Mouse (Mus musculus) C2C12 (cell line): ENCODE results near the gene Ipo7. TPM values are rescaled to one million over a fixed set of nuclear protein-coding genes. Genes with fewer than 3 reads are reported as not detected.
"Not testable (repeated sequence)": the region's sequence is repeated elsewhere in the genome, so short reads cannot be mapped to it uniquely, and the experiment has no call there.

ENCODE experiments used
- H3K27me3 ChIP-seq: one replicate; pipeline ENCODE4 v1.6.1; 2011; ENCODE audit not compliant: control insufficient read depth, insufficient read depth, insufficient read length
- H3K36me3 ChIP-seq: one replicate; pipeline ENCODE4 v1.6.1; 2011; ENCODE audit not compliant: control insufficient read depth, insufficient read depth
- H3K4me3 ChIP-seq: one replicate; pipeline ENCODE4 v1.5.1; 2011; ENCODE audit warnings: mild to moderate bottlenecking, control low read depth; ENCODE audit not compliant: poor library complexity, insufficient read depth, severe bottlenecking
- H3K79me2 ChIP-seq: one replicate; pipeline ENCODE4 v1.6.1; 2011; ENCODE audit not compliant: control insufficient read depth, insufficient read depth
- H3K79me3 ChIP-seq: one replicate; pipeline ENCODE4 v1.6.1; 2011; ENCODE audit warnings: low read depth, control low read depth
- H3ac ChIP-seq: one replicate; pipeline ENCODE3; 2011; ENCODE audit warnings: low read depth; ENCODE audit not compliant: control insufficient read depth, insufficient read length
- CEBPB ChIP-seq: IDR thresholded peaks from one replicate; pipeline ENCODE4 v1.6.1; 2011; ENCODE audit warnings: low read depth, mild to moderate bottlenecking, control low read depth, moderate library complexity
- CTCF ChIP-seq: IDR thresholded peaks from one replicate; pipeline ENCODE4 v1.5.1; 2011; ENCODE audit not compliant: control insufficient read depth, insufficient read depth, insufficient read length
- FOSL1 ChIP-seq: IDR thresholded peaks from one replicate; pipeline ENCODE4 v1.8.0; 2011; ENCODE audit warnings: mild to moderate bottlenecking, low read length; ENCODE audit not compliant: poor library complexity, insufficient read depth, severe bottlenecking
- MAX ChIP-seq: IDR thresholded peaks from one replicate; pipeline ENCODE4 v1.6.1; 2011; ENCODE audit warnings: mild to moderate bottlenecking, control low read depth
- MYOD1 ChIP-seq: IDR thresholded peaks from one replicate; pipeline ENCODE4 v1.6.1; 2011; ENCODE audit warnings: low read depth; ENCODE audit not compliant: control insufficient read depth, insufficient read length
- MYOG ChIP-seq: IDR thresholded peaks from one replicate; pipeline ENCODE4 v1.6.1; 2011; ENCODE audit not compliant: control insufficient read depth, insufficient read length; ENCODE audit errors: extremely low read depth
- USF1 ChIP-seq: IDR thresholded peaks from one replicate; pipeline ENCODE4 v1.6.1; 2011; ENCODE audit warnings: low read depth, mild to moderate bottlenecking, control low read depth, moderate library complexity
- long read RNA-seq, 2 experiments: library from polyadenylated mRNA; unstranded; transcript quantifications; one replicate each; pipeline ENCODE4 v2.0.0; 2019 to 2020
- polyA plus RNA-seq: library from polyadenylated mRNA; unstranded; fragments of >200 nt; fragmentation: generic; extraction: Trizol; gene quantifications from one replicate; pipeline ENCODE4 v1.2.1, GENCODE M21; 2012; ENCODE audit warnings: missing spikeins

The Ipo7 gene
- polyA plus RNA-seq: 29.1 TPM
- long read RNA-seq, experiment 1, full-length matches to known transcripts: 3 of 10 reads
- long read RNA-seq, experiment 1, partial matches to known transcripts: 4 of 10 reads
- long read RNA-seq, experiment 1, other reads (novel, unspliced or antisense): 3 of 10 reads
- long read RNA-seq, experiment 2, full-length matches to known transcripts: 216 of 375 reads
- long read RNA-seq, experiment 2, partial matches to known transcripts: 38 of 375 reads
- long read RNA-seq, experiment 2, other reads (novel, unspliced or antisense): 121 of 375 reads

- H3ac ChIP-seq: peak within 1 kb of the TSS; percentile 94
- H3K4me3 ChIP-seq: peak within 1 kb of the TSS; percentile 94
- peak; percentile 79 for TF ChIP-seq MAX
- TF ChIP-seq FOSL1: no peak
- no peak for TF ChIP-seq CEBPB
- TF ChIP-seq MYOD1: no peak
- TF ChIP-seq MYOG: no peak
- no peak for TF ChIP-seq CTCF
- peak; percentile 83 for TF ChIP-seq USF1
Measured at GRCm38 (mm10) chr7:110018117-110018630, at the start of gene Ipo7. Ipo7 (plus strand) TSS chr7:110018274.

GRCm38 (mm10) chr7:109968924-109969450, 49.1 kb upstream of the Ipo7 start:
- TF ChIP-seq MYOD1 (no peak), CTCF (peak; percentile 2)
- no peak overlapping the region for H3ac ChIP-seq
- no peaks in the 10 kb centered on the region for H3K79me3 ChIP-seq
- no peaks in the 10 kb centered on the region for H3K27me3 ChIP-seq
- no peak overlapping the region for H3K4me3 ChIP-seq
- H3K79me2 ChIP-seq: no peaks in the 10 kb centered on the region
- no peaks in the 10 kb centered on the region for H3K36me3 ChIP-seq

More at GRCm38 (mm10) chr7:110018117-110018630, at the start of gene Ipo7:
- Histone ChIP-seq H3K27me3 (no peaks in the 10 kb centered on the region), H3K79me3 (peaks cover 50% of the 10 kb centered on the region), H3K79me2 (peaks cover 51% of the 10 kb centered on the region), H3K36me3 (peaks cover 23% of the 10 kb centered on the region)

- H3K79me2 ChIP-seq: no peaks in the 10 kb centered on the region
- H3K36me3 ChIP-seq: no peaks in the 10 kb centered on the region
- TF ChIP-seq MAX: no peak
- TF ChIP-seq USF1: no peak
- no peaks in the 10 kb centered on the region for H3K79me3 ChIP-seq
- no peak overlapping the region for H3K4me3 ChIP-seq
- H3K27me3 ChIP-seq: no peaks in the 10 kb centered on the region
- no peak overlapping the region for H3ac ChIP-seq
Measured at GRCm38 (mm10) chr7:109969542-109969941, 48.5 kb upstream of the Ipo7 start.

- H3K36me3 ChIP-seq: peaks cover 35% of the 10 kb centered on the region
- H3K79me2 ChIP-seq: no peaks in the 10 kb centered on the region
- H3ac ChIP-seq: no peak overlapping the region
- no peak overlapping the region for H3K4me3 ChIP-seq
- no peaks in the 10 kb centered on the region for H3K79me3 ChIP-seq
- TF ChIP-seq FOSL1 (no peak), MAX (no peak), CTCF (no peak), CEBPB (no peak), MYOD1 (no peak), MYOG (no peak)
- H3K27me3 ChIP-seq: no peaks in the 10 kb centered on the region
Measured at GRCm38 (mm10) chr7:109975966-109976715, 41.9 kb upstream of the Ipo7 start.

- not testable (repeated sequence) for H3K79me3 ChIP-seq, H3ac ChIP-seq, H3K79me2 ChIP-seq, H3K4me3 ChIP-seq, H3K27me3 ChIP-seq
- peaks cover 40% of the 10 kb centered on the region for H3K36me3 ChIP-seq
Measured at GRCm38 (mm10) chr7:109977131-109977530, 40.9 kb upstream of the Ipo7 start.

- Histone ChIP-seq H3K79me2 (peaks cover 24% of the 10 kb centered on the region), H3K79me3 (peaks cover 17% of the 10 kb centered on the region), H3K36me3 (peaks cover 28% of the 10 kb centered on the region)
- not testable (repeated sequence) for H3K4me3 ChIP-seq, H3K27me3 ChIP-seq, H3ac ChIP-seq
Measured at GRCm38 (mm10) chr7:109984608-109985007, 33.5 kb upstream of the Ipo7 start.
